Mouse (Mus musculus): ENCODE measurements around the gene Izumo4. TPM values are rescaled to one million over a fixed set of nuclear protein-coding genes. Genes with fewer than 3 reads are reported as not detected.

Izumo4 gene
- polyA plus RNA-seq, 2 experiments: 4.0 to 11.3 TPM

- no peaks in the 10 kb centered on the region for H3K9me3 ChIP-seq (ENCODE audit: control insufficient read depth, low read length)
- ATAC-seq (ENCODE audit: insufficient read depth): no peak
- no peaks in the 10 kb centered on the region for H3K27me3 ChIP-seq (ENCODE audit: control insufficient read depth, insufficient read depth, low read length)
- peak overlapping the region; percentile 3 for H3K27ac ChIP-seq
- H3K9ac ChIP-seq (replicated peaks): no peak overlapping the region
- peaks cover 66 to 76% of the 10 kb centered on the region in 2 experiments for H3K4me1 ChIP-seq (replicated peaks; ENCODE audit: control insufficient read depth in 2 of 2, insufficient read depth in 2 of 2, low read length in 1 of 2)
- WGBS (ENCODE audit: insufficient replicate concordance): 62% methylated on average over 8 of the region's 8 CpGs
- H3K4me2 ChIP-seq (ENCODE audit: low read depth): peak overlapping the region; percentile 74
- no peaks in the 10 kb centered on the region for H3K36me3 ChIP-seq (replicated peaks; ENCODE audit: control insufficient read depth, insufficient read depth, low read depth)
- TF ChIP-seq CTCF (IDR thresholded peaks at IDR 0.05; ENCODE audit: low read depth): no peak
- TF ChIP-seq EP300 (IDR thresholded peaks at IDR 0.05; ENCODE audit: low read depth): no peak
- DNase-seq (ENCODE audit: low read depth in 3 of 3, low spot score in 3 of 3): no peak
- peak overlapping the region; percentile 31 to 36; a peak in 2 of 4 replicates for H3K4me3 ChIP-seq (ENCODE audit: insufficient read depth in 1 of 2, low read depth in 2 of 2, low read length in 2 of 2)
Observed at GRCm38 (mm10) chr10:80697393-80697787, 4.6 kb upstream of the Izumo4 start.

GRCm38 (mm10) chr10:80697812-80698211, 4.2 kb upstream of the Izumo4 start:
- TF ChIP-seq EP300 (IDR thresholded peaks at IDR 0.05; ENCODE audit: low read depth): peak; percentile 97
- no peak for TF ChIP-seq CTCF (IDR thresholded peaks at IDR 0.05; ENCODE audit: low read depth)
- H3K4me3 ChIP-seq (ENCODE audit: insufficient read depth in 1 of 2, low read depth in 2 of 2, low read length in 2 of 2): peak overlapping the region; percentile 31 to 36
- peak; percentile 63 for ATAC-seq (ENCODE audit: insufficient read depth)
- H3K9ac ChIP-seq (replicated peaks): peak overlapping the region; percentile 53
- H3K27ac ChIP-seq: peak overlapping the region; percentile 87
- WGBS (ENCODE audit: insufficient replicate concordance): 12% methylated on average over 9 of the region's 9 CpGs
- no peaks in the 10 kb centered on the region for H3K27me3 ChIP-seq (ENCODE audit: control insufficient read depth, insufficient read depth, low read length)
- DNase-seq (ENCODE audit: low read depth in 3 of 3, low spot score in 3 of 3): peak; percentile 84 to 90 (median 90)
- peaks cover 66 to 72% of the 10 kb centered on the region in 2 experiments for H3K4me1 ChIP-seq (replicated peaks; ENCODE audit: control insufficient read depth in 2 of 2, insufficient read depth in 2 of 2, low read length in 1 of 2)
- no peaks in the 10 kb centered on the region for H3K9me3 ChIP-seq (ENCODE audit: control insufficient read depth, low read length)
- H3K4me2 ChIP-seq (ENCODE audit: low read depth): peak overlapping the region; percentile 74
- no peaks in the 10 kb centered on the region for H3K36me3 ChIP-seq (replicated peaks; ENCODE audit: control insufficient read depth, insufficient read depth, low read depth)

DNA sequence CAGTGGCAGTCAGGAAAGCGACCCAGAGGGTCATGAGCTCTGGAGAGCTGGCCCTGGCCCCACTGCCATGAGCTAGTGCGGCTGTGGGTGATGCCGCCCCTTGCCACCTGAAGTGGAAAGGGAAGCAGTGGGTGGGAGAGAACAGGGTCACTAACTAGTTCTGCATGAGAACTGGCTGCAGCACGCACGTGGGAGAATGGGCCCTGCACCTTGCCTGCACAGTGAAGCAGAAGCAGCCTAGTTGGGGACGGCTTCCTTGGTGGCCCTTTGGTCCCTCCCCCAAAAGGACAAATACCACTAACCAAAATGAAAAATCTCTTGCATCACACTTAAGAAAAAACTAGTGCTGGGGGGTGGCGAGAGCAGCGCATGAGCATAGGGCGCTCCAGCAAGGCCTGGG, 3.4 kb upstream of the Izumo4 start:
- Histone ChIP-seq H3K27ac (peak overlapping the region; percentile 87), H3K36me3 (replicated peaks; ENCODE audit: control insufficient read depth, insufficient read depth, low read depth) (no peaks in the 10 kb centered on the region), H3K9ac (replicated peaks) (peak overlapping the region; percentile 53), H3K4me1 (replicated peaks; ENCODE audit: control insufficient read depth in 2 of 2, insufficient read depth in 2 of 2, low read length in 1 of 2) (peaks cover 72 to 74% of the 10 kb centered on the region in 2 experiments), H3K27me3 (ENCODE audit: control insufficient read depth, insufficient read depth, low read length) (no peaks in the 10 kb centered on the region), H3K4me3 (ENCODE audit: insufficient read depth in 1 of 2, low read depth in 2 of 2, low read length in 2 of 2) (no peak overlapping the region), H3K9me3 (ENCODE audit: control insufficient read depth, low read length) (no peaks in the 10 kb centered on the region), H3K4me2 (ENCODE audit: low read depth) (peak overlapping the region; percentile 74)
- 60% methylated on average over 9 of the region's 9 CpGs for WGBS (ENCODE audit: insufficient replicate concordance)
- TF ChIP-seq CTCF (IDR thresholded peaks at IDR 0.05; ENCODE audit: low read depth): no peak
- no peak for TF ChIP-seq EP300 (IDR thresholded peaks at IDR 0.05; ENCODE audit: low read depth)
- no peak for ATAC-seq (ENCODE audit: insufficient read depth)
- DNase-seq (ENCODE audit: low read depth in 3 of 3, low spot score in 3 of 3): no peak

DNA sequence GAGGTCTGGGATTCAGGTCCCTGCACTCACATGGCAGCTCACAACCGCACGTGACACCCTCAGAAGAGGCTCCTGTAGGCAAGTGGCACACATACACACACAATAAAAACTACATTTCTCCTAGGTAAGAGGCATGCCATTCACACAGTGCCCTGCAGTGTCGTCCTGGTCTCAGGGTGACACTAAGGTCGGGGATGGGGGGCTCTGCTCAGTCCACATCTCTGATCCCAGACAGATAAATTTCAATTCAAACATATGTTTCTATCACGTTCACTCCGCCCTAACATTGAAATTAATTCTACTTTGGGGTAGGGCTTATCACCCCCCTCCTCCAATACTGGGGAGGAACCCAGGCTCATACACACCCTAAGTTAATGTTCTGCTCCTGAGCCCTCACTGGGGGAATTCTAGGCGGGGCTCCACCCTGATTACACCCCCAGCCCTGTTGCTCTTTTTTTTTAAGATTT, 1.9 kb upstream of the Izumo4 start:
- H3K27ac ChIP-seq: peak overlapping the region; percentile 92
- no peaks in the 10 kb centered on the region for H3K27me3 ChIP-seq (ENCODE audit: control insufficient read depth, insufficient read depth, low read length)
- WGBS (ENCODE audit: insufficient replicate concordance): 39% methylated on average over 7 of the region's 7 CpGs
- H3K9me3 ChIP-seq (ENCODE audit: control insufficient read depth, low read length): no peaks in the 10 kb centered on the region
- H3K36me3 ChIP-seq (replicated peaks; ENCODE audit: control insufficient read depth, insufficient read depth, low read depth): no peaks in the 10 kb centered on the region
- H3K4me1 ChIP-seq (replicated peaks; ENCODE audit: control insufficient read depth in 2 of 2, insufficient read depth in 2 of 2, low read length in 1 of 2): peaks cover 65 to 66% of the 10 kb centered on the region in 2 experiments
- DNase-seq (ENCODE audit: low read depth in 3 of 3, low spot score in 3 of 3) (no peak), ATAC-seq (ENCODE audit: insufficient read depth) (no peak)
- peak overlapping the region; percentile 98 for H3K4me2 ChIP-seq (ENCODE audit: low read depth)
- H3K4me3 ChIP-seq (ENCODE audit: insufficient read depth in 1 of 2, low read depth in 2 of 2, low read length in 2 of 2): peak overlapping the region; percentile 14 to 64; a peak in 3 of 4 replicates
- peak overlapping the region; percentile 53 for H3K9ac ChIP-seq (replicated peaks)
- no peak for TF ChIP-seq CTCF (IDR thresholded peaks at IDR 0.05; ENCODE audit: low read depth)
- no peak for TF ChIP-seq EP300 (IDR thresholded peaks at IDR 0.05; ENCODE audit: low read depth)

DNA sequence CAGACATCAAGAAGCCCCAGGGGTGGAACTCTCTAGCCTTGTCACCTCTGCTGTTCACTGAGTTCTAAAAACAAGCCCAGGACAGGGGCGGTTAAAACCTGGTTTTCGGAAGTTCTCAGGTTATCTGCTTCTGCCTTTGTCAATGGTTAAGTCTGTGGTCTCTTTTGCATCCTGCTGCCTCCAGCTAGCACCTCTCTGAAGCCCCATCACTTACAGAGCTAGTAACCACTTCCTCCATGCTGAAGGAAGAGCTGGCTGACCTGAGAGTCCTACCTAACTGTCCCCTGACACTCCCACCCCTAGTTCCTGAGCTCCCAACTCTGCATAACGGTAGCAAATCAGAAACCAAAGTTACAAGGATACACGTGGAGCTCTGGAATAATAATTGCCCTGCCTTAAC, 1.3 kb upstream of the Izumo4 start:
- DNase-seq (ENCODE audit: low read depth in 3 of 3, low spot score in 3 of 3) (no peak), ATAC-seq (ENCODE audit: insufficient read depth) (no peak)
- peaks cover 59 to 60% of the 10 kb centered on the region in 2 experiments for H3K4me1 ChIP-seq (replicated peaks; ENCODE audit: control insufficient read depth in 2 of 2, insufficient read depth in 2 of 2, low read length in 1 of 2)
- H3K27ac ChIP-seq: peak overlapping the region; percentile 92
- 6% methylated on average over 4 of the region's 4 CpGs for WGBS (ENCODE audit: insufficient replicate concordance)
- peak overlapping the region; percentile 98 for H3K4me2 ChIP-seq (ENCODE audit: low read depth)
- H3K9ac ChIP-seq (replicated peaks): peak overlapping the region; percentile 53
- H3K9me3 ChIP-seq (ENCODE audit: control insufficient read depth, low read length): no peaks in the 10 kb centered on the region
- no peaks in the 10 kb centered on the region for H3K36me3 ChIP-seq (replicated peaks; ENCODE audit: control insufficient read depth, insufficient read depth, low read depth)
- peak overlapping the region; percentile 63 to 64 for H3K4me3 ChIP-seq (ENCODE audit: insufficient read depth in 1 of 2, low read depth in 2 of 2, low read length in 2 of 2)
- no peaks in the 10 kb centered on the region for H3K27me3 ChIP-seq (ENCODE audit: control insufficient read depth, insufficient read depth, low read length)
- no peak for TF ChIP-seq CTCF (IDR thresholded peaks at IDR 0.05; ENCODE audit: low read depth)
- no peak for TF ChIP-seq EP300 (IDR thresholded peaks at IDR 0.05; ENCODE audit: low read depth)
